Mouse (Mus musculus) MEL-GATA-1-ER (cell line): ENCODE data around the gene Per1.
A peak's percentile ranks its signal among the peaks of the same experiment; 100 is the strongest.

Experiments used
- DNase-seq: peaks from one replicate; pipeline ENCODE4 v3.0.0-alpha.2; 2012; ENCODE audit warnings: low read depth; ENCODE audit errors: extremely low read depth

Per1 gene

DNA sequence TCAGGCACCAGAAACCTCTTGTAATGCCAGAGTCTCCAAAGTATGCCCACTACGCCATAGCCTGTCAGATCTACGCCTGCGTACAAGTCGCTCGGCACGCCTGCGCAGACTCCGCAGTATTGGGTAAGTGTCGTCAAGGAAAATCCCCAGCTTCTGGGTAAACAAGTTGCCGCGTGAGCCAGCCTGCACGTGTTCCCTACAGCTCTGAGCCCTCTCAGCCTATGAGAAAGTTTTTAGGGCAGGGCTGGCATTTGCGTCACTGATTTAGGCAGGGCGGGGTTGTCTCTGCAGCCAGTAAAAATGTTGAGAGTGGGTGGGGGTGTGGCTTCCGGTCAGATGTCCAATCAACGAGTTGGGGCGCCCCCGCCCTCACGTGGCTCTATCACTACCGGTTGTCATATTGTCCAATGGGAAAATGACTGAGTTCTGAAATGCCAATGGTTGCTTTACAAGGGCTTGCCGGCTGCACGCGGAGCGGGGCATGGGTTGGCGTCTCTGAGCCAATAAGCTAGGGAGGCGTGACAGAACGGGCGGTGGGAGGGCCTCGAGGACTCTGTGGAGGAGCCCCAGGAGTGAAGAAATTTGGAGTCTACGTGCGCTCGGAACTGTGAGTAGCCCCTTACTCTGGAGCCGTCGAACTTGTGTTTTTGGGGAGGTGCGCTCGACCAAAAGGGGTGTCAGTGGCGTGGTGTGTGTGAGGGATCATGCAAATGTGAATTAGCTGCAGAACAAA, at the start of gene Per1:
TSS of gene Per1 (plus strand) at position 521 of the 733 bp plus-strand sequence.
- DNase-seq = peak; percentile 99

- DNase-seq = peak; percentile 90
Observed at GRCm38 (mm10) chr11:69045531-69046394, 49.3 kb upstream of the Per1 start, which contains the start of gene Aurkb. Gene Aurkb (plus strand): TSS chr11:69045647.

DNA sequence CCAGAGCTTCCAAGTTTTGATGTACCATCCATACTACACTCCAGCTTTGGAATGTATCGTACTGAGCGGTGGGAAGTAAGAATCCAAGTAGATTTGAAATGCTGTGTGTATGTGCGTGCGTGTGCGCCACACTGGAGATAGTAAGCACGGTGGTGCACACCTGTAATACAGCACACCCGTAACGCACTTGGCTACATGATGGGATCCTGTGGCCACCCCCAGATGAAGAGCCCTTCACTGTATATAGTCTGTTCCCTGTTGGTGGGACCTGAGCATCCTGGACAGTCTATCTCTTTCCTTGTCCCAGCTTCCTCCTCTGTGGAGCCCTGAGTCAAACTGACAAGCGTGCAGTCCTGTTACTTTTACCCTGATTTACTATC, 48.6 kb upstream of the Per1 start:
- peak; percentile 11 for DNase-seq

GRCm38 (mm10) chr11:69047592-69047991, 47.4 kb upstream of the Per1 start:
- no peak for DNase-seq

- no peak for DNase-seq
Observed at GRCm38 (mm10) chr11:69048151-69048550, 46.9 kb upstream of the Per1 start.

GRCm38 (mm10) chr11:69050748-69051147, 44.3 kb upstream of the Per1 start:
- DNase-seq = no peak

DNA sequence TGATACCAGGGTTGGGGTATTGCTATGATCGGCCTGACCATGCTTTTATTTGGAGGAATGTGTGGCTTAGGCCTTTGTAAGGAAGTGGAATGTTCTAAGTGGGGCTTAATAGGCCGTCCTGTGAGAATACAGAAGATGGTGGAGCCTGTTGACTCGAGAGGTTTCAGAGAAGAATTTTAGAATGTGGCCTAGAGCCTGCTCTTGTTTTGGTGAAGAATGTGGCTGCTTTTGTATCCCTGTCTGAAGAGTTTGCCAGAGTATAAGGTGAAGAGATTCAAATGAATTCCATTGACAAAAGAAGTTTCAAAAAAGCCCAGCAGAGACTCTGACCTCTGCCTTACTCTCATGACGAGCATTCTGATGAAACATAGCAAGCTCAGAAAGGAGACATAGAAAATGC, 43.2 kb upstream of the Per1 start:
- no peak for DNase-seq

GRCm38 (mm10) chr11:69052824-69053421, 42.1 kb upstream of the Per1 start:
- DNase-seq = no peak

GRCm38 (mm10) chr11:69053848-69054247, 41.2 kb upstream of the Per1 start:
- DNase-seq = no peak

- no peak for DNase-seq
Observed at GRCm38 (mm10) chr11:69058265-69058664, 36.8 kb upstream of the Per1 start.

DNA sequence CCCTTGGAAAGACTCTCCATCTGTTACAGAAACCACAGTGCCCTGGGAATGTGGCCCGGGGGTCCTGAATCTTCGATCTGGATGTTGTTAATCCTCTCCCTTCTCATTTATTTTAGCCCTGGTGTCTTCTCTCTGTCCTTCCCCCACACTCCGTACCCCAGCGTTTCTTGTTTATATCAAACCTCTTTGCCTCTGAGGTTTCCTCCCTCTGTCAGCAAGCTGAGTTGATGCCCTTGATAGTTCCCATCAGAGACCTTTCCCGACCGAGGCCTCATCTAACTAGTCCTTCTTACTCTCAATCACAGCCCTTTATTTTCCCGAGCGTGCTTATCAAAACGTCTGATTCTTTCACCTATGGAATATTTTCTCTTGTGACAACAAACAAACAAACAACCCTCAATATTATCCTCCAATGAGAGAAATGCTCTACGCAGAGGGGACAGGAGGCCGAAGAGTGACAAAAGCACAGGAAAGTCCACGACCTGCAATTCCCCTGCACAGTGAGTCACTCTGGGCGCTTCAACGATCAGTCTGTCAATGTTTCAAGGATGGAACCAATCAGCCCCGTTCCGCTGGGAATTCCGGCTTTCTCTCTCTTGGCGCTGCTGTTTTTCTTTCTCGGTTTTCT, 36.2 kb upstream of the Per1 start:
- no peak for DNase-seq

GRCm38 (mm10) chr11:69059357-69059974, 35.6 kb upstream of the Per1 start, which contains the start of gene Borcs6:
Gene Borcs6 (plus strand): TSS chr11:69059717.
- peak; percentile 97 for DNase-seq

GRCm38 (mm10) chr11:69059975-69060411, 35.0 kb upstream of the Per1 start:
- peak; percentile 21 for DNase-seq

- DNase-seq = peak; percentile 71
Observed at GRCm38 (mm10) chr11:69060448-69061254, 34.4 kb upstream of the Per1 start.

DNA sequence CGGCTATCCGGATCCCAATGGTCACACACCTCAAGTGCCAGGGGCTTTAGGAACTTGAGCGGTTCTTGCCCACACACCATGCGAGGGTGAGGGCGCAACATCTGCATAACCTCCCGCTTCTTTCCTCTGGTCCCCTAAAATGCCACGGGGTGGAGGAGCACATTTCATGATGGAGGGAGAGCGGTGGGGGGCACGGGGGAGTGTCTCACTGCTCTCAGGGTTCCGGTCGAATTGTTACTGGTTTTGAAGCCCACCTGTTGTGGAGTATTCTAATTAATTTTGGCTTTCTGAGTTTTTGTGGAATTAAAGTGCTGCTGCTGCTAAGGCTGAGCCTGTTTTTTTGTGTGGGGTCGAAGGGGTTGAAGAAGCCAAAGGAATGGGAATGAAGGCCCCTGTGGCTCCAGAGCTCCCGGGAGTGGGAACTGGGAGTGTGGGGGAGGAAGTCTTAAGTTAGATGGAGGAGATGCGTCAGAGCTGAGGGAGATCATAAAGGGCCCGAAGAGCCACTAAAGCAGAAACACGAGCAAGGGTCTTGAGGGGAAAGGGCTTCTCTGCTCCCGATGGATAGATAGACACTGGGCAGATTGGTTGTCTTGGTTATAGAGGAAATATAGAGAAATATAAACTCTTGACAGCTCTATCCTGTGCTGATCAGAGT, 33.6 kb upstream of the Per1 start:
- peak; percentile 27 for DNase-seq

GRCm38 (mm10) chr11:69062194-69062760, 32.7 kb upstream of the Per1 start:
- DNase-seq = no peak

DNA sequence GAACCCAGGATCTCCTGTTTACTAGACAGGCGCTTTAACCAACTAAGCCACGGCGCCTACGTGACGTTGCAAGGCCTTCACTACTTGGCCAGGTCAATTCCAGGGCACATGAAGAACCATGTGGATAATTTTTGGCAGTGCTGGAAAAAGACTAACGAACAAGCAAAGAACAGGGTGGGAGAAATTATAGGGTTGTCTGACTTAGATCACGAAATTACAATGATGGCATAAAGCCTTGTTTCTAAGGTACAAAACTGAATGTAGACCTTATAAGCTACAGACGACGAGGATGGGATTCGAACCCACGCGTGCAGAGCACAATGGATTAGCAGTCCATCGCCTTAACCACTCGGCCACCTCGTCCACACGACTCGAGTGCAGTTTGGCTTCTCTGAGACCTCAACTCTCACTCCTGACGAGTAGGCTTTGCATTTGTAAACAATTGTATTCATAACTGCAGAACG, 32.2 kb upstream of the Per1 start:
- DNase-seq = peak; percentile 91

DNA sequence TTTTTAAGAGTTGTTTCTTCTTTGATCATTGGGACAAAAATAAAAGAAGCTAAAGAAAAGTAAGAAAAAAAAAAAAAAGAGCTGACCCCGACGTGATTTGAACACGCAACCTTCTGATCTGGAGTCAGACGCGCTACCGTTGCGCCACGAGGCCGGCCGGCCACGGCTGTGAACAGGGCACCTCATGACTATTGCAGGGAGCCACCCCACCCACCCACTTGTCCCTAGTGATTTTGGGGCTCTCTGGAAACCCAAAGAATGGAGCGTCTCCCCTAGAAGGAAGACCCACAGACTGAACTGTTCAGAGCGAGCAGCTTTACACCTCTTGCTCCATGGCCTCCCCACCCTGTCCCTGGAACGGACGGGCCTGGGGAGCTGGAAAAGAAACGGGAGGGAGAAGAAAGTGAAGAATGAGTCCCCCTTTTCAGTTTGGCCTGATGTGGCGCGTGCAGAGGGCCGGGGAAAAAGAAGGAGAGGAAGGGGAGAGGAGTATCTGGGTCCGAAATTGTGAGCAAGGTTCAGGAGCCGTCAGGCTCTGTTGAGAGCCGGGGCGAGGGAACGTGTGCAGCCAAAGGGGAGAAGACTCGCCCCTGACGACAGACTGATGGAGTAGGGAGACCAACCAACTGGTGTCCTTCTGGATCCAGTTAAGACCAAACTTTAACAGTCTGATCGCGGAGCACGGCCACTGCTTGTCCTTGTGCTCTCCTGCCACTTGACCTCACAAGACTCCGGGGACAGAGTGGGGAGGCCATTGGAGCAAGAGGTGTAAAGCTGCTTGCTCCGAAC, 31.4 kb upstream of the Per1 start:
- DNase-seq = peak; percentile 69
